Mouse (Mus musculus) liver, adult (tissue): ENCODE data around the gene Ltbp1.

Source experiments
- GATA4 ChIP-seq: IDR thresholded peaks from 2 replicates; pipeline ENCODE4 v1.6.1; 2014; ENCODE audit warnings: mild to moderate bottlenecking, low read length; ENCODE audit not compliant: insufficient replicate concordance

Gene Ltbp1

GRCm38 (mm10) chr17:75027358-75028131, 22.2 kb downstream of the Ltbp1 start:
- no peak for TF ChIP-seq GATA4

- TF ChIP-seq GATA4, result no peak
Observed at GRCm38 (mm10) chr17:75033356-75033755, 28.0 kb downstream of the Ltbp1 start.

GRCm38 (mm10) chr17:75033872-75034615, 28.7 kb downstream of the Ltbp1 start:
- TF ChIP-seq GATA4, result no peak

GRCm38 (mm10) chr17:75036881-75037280, 31.5 kb downstream of the Ltbp1 start:
- TF ChIP-seq GATA4, result no peak

GRCm38 (mm10) chr17:75039017-75039416, 33.6 kb downstream of the Ltbp1 start:
- no peak for TF ChIP-seq GATA4

- no peak for TF ChIP-seq GATA4
Observed at GRCm38 (mm10) chr17:75049366-75049969, 44.1 kb downstream of the Ltbp1 start.

GRCm38 (mm10) chr17:75051440-75051925, 46.1 kb downstream of the Ltbp1 start:
- TF ChIP-seq GATA4, result no peak

GRCm38 (mm10) chr17:75055235-75055634, 49.9 kb downstream of the Ltbp1 start:
- TF ChIP-seq GATA4, result no peak

GRCm38 (mm10) chr17:75055961-75056360, 50.6 kb downstream of the Ltbp1 start:
- no peak for TF ChIP-seq GATA4

- no peak for TF ChIP-seq GATA4
Observed at GRCm38 (mm10) chr17:75056631-75057030, 51.3 kb downstream of the Ltbp1 start.

GRCm38 (mm10) chr17:75066340-75066739, 61.0 kb downstream of the Ltbp1 start:
- TF ChIP-seq GATA4, result no peak

GRCm38 (mm10) chr17:75067314-75067713, 61.9 kb downstream of the Ltbp1 start:
- TF ChIP-seq GATA4, result no peak

- TF ChIP-seq GATA4, result no peak
Observed at GRCm38 (mm10) chr17:75069232-75069631, 63.9 kb downstream of the Ltbp1 start.

GRCm38 (mm10) chr17:75071174-75071573, 65.8 kb downstream of the Ltbp1 start:
- TF ChIP-seq GATA4, result no peak

GRCm38 (mm10) chr17:75071749-75072148, 66.4 kb downstream of the Ltbp1 start:
- TF ChIP-seq GATA4, result no peak

- peak; percentile 62; the same call in 1 of the 2 replicates for TF ChIP-seq GATA4
Observed at GRCm38 (mm10) chr17:75073887-75074286, 68.5 kb downstream of the Ltbp1 start.
